Comparison of ENCODE assay signal across 10 mouse cellular contexts in genomic region chr1:41275271-41275624, GRCm38 (mm10).
DNase-seq lines count a peak whose midpoint lies in the region; ATAC-seq lines count a peak whose summit lies in the region.
"Had no signal": no experiment of that assay in that cellular context is flagged by ENCODE, and none has a peak within 500 bp of the region (broad histone marks: within the 10 kb centered on the region; RNA-seq: fewer than 3 reads in every experiment).

No protein-coding gene starts in this region.

- no peaks in the 10 kb centered on the region for H3K9me3 ChIP-seq in lung, embryonic 15.5 days
- H3K9me3 ChIP-seq in forebrain, embryonic 11.5 days (ENCODE audit: control insufficient read depth, low read length), result no peaks in the 10 kb centered on the region
- H3K9me3 ChIP-seq in limb, embryonic 12.5 days, result no peaks in the 10 kb centered on the region

- H3K9ac ChIP-seq in lung, embryonic 15.5 days, result no peak overlapping the region
- H3K9ac ChIP-seq in forebrain, embryonic 11.5 days (ENCODE audit: low read length), result peak overlapping the region; percentile 23; the same call in 1 of the 2 replicates
- H3K9ac ChIP-seq in limb, embryonic 12.5 days (replicated peaks), result 0 out of 2 replicates have a peak overlapping the region, but pooled peaks have one; percentile 23

- H3K4me3 ChIP-seq in lung, embryonic 15.5 days, result peak overlapping the region; percentile 1; the same call in 1 of the 2 replicates
- H3K4me3 ChIP-seq in forebrain, embryonic 11.5 days (ENCODE audit: low read depth, low read length), result peak overlapping the region; percentile 0; the same call in 1 of the 2 replicates
- H3K4me3 ChIP-seq in limb, embryonic 12.5 days (replicated peaks), result peak overlapping the region; percentile 18
- H3K4me3 ChIP-seq: megakaryocyte, embryonic 14.5 days had no signal

- peak overlapping the region; percentile 42 for H3K4me2 ChIP-seq in lung, embryonic 15.5 days
- peak overlapping the region; percentile 45 for H3K4me2 ChIP-seq in forebrain, embryonic 11.5 days (ENCODE audit: low read depth, low read length, severe bottlenecking)
- peak overlapping the region; percentile 56 for H3K4me2 ChIP-seq in limb, embryonic 12.5 days

- DNase-seq in lung, postnatal 25 days (ENCODE audit: low spot score), result no peak
- peak; percentile 74 for DNase-seq in forebrain, embryonic 11.5 days (ENCODE audit: low spot score)
- DNase-seq in retina, embryonic 14.5 days (ENCODE audit: low spot score), result peak; percentile 18
- no peak for DNase-seq in liver
- DNase-seq in frontal cortex, postnatal 25 days (ENCODE audit: low spot score in 2 of 2), result no peak

- no peaks in the 10 kb centered on the region for H3K27me3 ChIP-seq in lung, embryonic 15.5 days
- H3K27me3 ChIP-seq in forebrain, embryonic 11.5 days (ENCODE audit: control insufficient read depth, insufficient read depth, low read length), result no peaks in the 10 kb centered on the region; the same call in 1 of the 2 replicates
- H3K27me3 ChIP-seq in limb, embryonic 12.5 days, result peaks cover 3% of the 10 kb centered on the region; the same call in 1 of the 2 replicates
- H3K27me3 ChIP-seq: megakaryocyte, embryonic 14.5 days had no signal

- no peak overlapping the region for H3K27ac ChIP-seq in lung, embryonic 15.5 days
- H3K27ac ChIP-seq in forebrain, embryonic 11.5 days (ENCODE audit: low read depth, low read length), result peak overlapping the region; percentile 81
- no peak overlapping the region for H3K27ac ChIP-seq in limb, embryonic 12.5 days

- no peak for ATAC-seq in lung, embryonic 15.5 days (ENCODE audit: borderline replicate concordance, extremely low read depth, low FRiP score, low TSS enrichment)
- ATAC-seq in forebrain, embryonic 11.5 days (replicated peaks; ENCODE audit: low FRiP score), result peak; percentile 62
- ATAC-seq in limb, embryonic 12.5 days (ENCODE audit: insufficient number of reproducible peaks, insufficient read depth, low FRiP score, low TSS enrichment, low read depth), result no peak
- ATAC-seq in megakaryocyte-erythroid progenitor cell, adult 5-6 weeks (replicated peaks; ENCODE audit: low FRiP score, low TSS enrichment, poor library complexity, severe bottlenecking), result no peak

- H3K36me3 ChIP-seq in lung, embryonic 15.5 days, result no peaks in the 10 kb centered on the region
- H3K36me3 ChIP-seq in forebrain, embryonic 11.5 days (ENCODE audit: control insufficient read depth, insufficient read depth, low read length), result no peaks in the 10 kb centered on the region
- H3K36me3 ChIP-seq in limb, embryonic 12.5 days, result no peaks in the 10 kb centered on the region
- H3K36me3 ChIP-seq: G1E had no signal

- 15% methylated on average over 8 of the region's 8 CpGs for WGBS in lung, embryonic 15.5 days
- WGBS in forebrain, embryonic 11.5 days, result 0% methylated on average over 8 of the region's 8 CpGs
- 1% methylated on average over 8 of the region's 8 CpGs for WGBS in limb, embryonic 12.5 days

- peaks cover 6% of the 10 kb centered on the region; the same call in 1 of the 2 replicates for H3K4me1 ChIP-seq in lung, embryonic 15.5 days
- H3K4me1 ChIP-seq in forebrain, embryonic 11.5 days (replicated peaks; ENCODE audit: control insufficient read depth, insufficient read depth, low read length), result peaks cover 16% of the 10 kb centered on the region
- H3K4me1 ChIP-seq in limb, embryonic 12.5 days (replicated peaks), result peaks cover 24% of the 10 kb centered on the region
- H3K4me1 ChIP-seq: megakaryocyte, embryonic 14.5 days had no signal

Comparison
In these comparisons a context has a peak if more than half of its experiments do, and no peak if none do; other contexts are left out.
1. DNase-seq: peak in forebrain, embryonic 11.5 days (single experiment) and retina, embryonic 14.5 days (single experiment); none in lung, postnatal 25 days (single experiment), liver (single experiment) and frontal cortex, postnatal 25 days (0 of 2).
2. Peak in every context shown above with its lines, with median percentiles within 50 percentile points of each other: H3K4me2 ChIP-seq and H3K4me3 ChIP-seq.